Mouse (Mus musculus) left cerebral cortex, adult 9 months (tissue): ENCODE measurements around the gene Gm20835.
"Not testable (repeated sequence)": the region's sequence is repeated elsewhere in the genome, so short reads cannot be mapped to it uniquely, and the experiment has no call there.

Experiments
- DNase-seq, 2 experiments: peaks; one replicate each; pipeline ENCODE4 v3.0.0; 2022; ENCODE audit warnings: low spot score in 2 of 2

Gene Gm20835

GRCm38 (mm10) chrY:36735190-36735589 lies at the start of gene Gm20835:
Gene Gm20835, minus strand, starts transcription at chrY:36735290.
- DNase-seq, result not testable (repeated sequence)
